Mouse (Mus musculus) neural tube, embryonic 12.5 days (tissue): ENCODE measurements at regions not wholly inside any gene's neighbourhood (a gene's known extent, or its start where the extent isn't known, plus 50 kb on each side); places are given as distances from the start of the nearest gene placed in this dataset.
"Not testable (repeated sequence)": the region's sequence is repeated elsewhere in the genome, so short reads cannot be mapped to it uniquely, and the experiment has no call there.

Experiments used
- ATAC-seq: fragments of 200-750 bp; cut with Nextera tagmentation; 2 replicates; pipeline ENCODE4 v1.8.0; 2017; ENCODE audit warnings: low read depth, mild to moderate bottlenecking, moderate TSS enrichment, moderate library complexity; ENCODE audit not compliant: low FRiP score
- H3K27ac ChIP-seq: fragments of 300-500 bp; sonication (generic); 2 replicates; pipeline ENCODE4 v1.5.1; 2016
- H3K27me3 ChIP-seq: fragments of 300-500 bp; sonication (generic); replicated peaks from 2 replicates; pipeline ENCODE4 v1.6.1; 2016; ENCODE audit warnings: mild to moderate bottlenecking
- H3K36me3 ChIP-seq: fragments of 300-500 bp; sonication (generic); 2 replicates; pipeline ENCODE4 v1.6.1; 2016; ENCODE audit warnings: mild to moderate bottlenecking
- H3K4me1 ChIP-seq: fragments of 300-500 bp; sonication (generic); 2 replicates; pipeline ENCODE4 v1.6.1; 2016
- H3K4me2 ChIP-seq: fragments of 300-500 bp; sonication (generic); replicated peaks from 2 replicates; pipeline ENCODE4 v1.6.1; 2016; ENCODE audit warnings: mild to moderate bottlenecking
- H3K4me3 ChIP-seq: fragments of 300-500 bp; sonication (generic); 2 replicates; pipeline ENCODE4 v1.5.1; 2016
- H3K9ac ChIP-seq: fragments of 300-500 bp; sonication (generic); 2 replicates; pipeline ENCODE4 v1.6.1; 2016; ENCODE audit warnings: mild to moderate bottlenecking
- H3K9me3 ChIP-seq: fragments of 300-500 bp; sonication (generic); 2 replicates; pipeline ENCODE4 v1.6.1; 2016; ENCODE audit warnings: mild to moderate bottlenecking
- WGBS: fragments of 180-500 bp; shearing (Covaris S2); methylation state at CpG from one replicate; pipeline ENCODE4 v1.1.7; 2016; 5-methylcytosine and 5-hydroxymethylcytosine counted together

DNA sequence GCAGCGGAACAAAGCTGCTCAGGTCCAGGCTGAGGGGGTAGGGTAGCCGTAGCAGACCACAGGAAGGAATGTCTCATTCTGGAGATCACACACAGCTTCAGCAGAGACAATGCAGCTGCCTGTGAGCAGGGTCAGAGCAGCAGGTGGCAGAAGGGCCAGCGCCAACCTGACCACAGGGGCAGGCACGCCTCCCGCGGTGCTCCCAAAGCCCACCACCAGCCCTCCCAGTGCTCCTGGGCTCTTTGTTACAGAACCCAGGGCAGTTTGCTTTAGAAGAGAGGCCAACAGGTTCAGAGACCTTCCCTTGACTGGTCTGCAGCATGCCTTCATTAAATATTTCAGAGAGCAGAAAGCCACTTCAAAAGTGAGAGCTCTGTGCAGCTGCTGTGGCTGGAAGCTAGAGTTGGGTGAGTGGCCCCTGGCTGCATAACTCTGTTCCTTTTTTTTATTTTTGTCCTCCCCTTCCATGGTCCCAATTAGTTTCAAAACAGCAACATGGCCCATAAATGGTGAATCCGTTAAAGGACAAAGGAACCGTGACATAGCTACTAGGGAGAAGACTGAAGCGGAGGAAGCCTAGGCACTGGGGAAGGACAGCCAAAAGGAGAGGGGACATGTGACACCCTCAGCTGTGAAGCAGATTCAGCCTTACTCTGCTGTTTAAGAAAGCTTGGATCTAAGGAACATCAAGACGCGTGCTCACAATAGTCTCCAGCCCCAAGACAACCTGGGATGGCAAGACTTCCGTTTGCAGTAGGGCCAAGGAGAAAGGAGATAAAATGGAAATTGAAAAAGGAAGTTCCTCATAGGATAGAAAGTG, 350.9 kb upstream of the Cdh5 start:
- ATAC-seq, result no peak
- WGBS, result 30% methylated on average over 12 of the region's 12 CpGs
- H3K4me2 ChIP-seq, result no peak overlapping the region
- no peaks in the 10 kb centered on the region for H3K36me3 ChIP-seq
- no peaks in the 10 kb centered on the region for H3K27me3 ChIP-seq
- H3K4me3 ChIP-seq, result no peak overlapping the region
- H3K9ac ChIP-seq, result no peak overlapping the region
- H3K27ac ChIP-seq, result no peak overlapping the region
- H3K4me1 ChIP-seq, result peaks cover 6% of the 10 kb centered on the region; the same call in 1 of the 2 replicates
- no peaks in the 10 kb centered on the region for H3K9me3 ChIP-seq

DNA sequence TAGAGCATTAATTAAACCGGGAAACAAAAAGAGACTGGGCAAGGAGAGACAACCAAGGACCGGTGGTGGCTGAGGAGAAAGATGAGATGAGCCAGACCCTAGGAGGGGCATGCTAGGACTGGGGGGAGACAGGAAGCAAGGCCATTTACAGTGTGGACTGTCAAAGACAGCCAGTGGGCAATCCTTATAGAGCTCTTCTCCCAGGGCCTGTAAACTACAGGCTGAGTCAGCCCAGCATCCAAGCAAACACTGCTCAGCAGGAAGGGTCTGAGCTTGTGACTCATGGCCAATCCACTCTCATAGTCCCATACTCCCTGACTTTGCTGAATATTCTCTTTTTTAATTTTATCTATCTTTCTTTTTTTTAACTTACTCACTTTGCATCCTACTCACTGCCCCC, 350.3 kb upstream of the Cdh5 start:
- no peak for ATAC-seq
- H3K9me3 ChIP-seq, result no peaks in the 10 kb centered on the region

DNA sequence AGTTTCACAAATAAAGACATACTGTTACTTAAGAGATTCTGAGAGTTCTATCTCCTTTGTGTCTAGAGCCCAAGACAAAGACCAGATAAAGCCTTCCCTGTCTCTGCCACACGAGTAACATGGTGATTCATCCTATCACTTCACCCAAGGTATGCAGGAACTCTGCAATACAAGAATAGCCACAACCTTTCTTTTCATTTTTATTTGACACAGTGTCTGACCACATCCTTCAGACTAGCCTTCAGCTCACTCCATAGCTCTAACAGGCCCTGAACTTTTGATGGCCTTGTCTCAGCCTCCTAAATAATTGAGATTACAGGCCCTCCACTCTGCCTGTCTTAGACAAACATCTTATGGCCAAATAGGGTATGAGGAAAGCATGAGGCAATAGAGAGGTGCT, 337.6 kb upstream of the Cdh5 start:
- Histone ChIP-seq H3K9me3 (no peaks in the 10 kb centered on the region; the same call in 1 of the 2 replicates), H3K27me3 (no peaks in the 10 kb centered on the region), H3K36me3 (no peaks in the 10 kb centered on the region), H3K4me3 (no peak overlapping the region), H3K9ac (no peak overlapping the region), H3K4me2 (no peak overlapping the region), H3K4me1 (no peaks in the 10 kb centered on the region), H3K27ac (no peak overlapping the region)
- WGBS, result 85% methylated on average over 1 of the region's 1 CpGs
- no peak for ATAC-seq

More for the DNA sequence above, 350.3 kb upstream of the Cdh5 start:
- 71% methylated on average over 2 of the region's 2 CpGs for WGBS
- H3K36me3 ChIP-seq, result no peaks in the 10 kb centered on the region
- no peak overlapping the region for H3K27ac ChIP-seq
- H3K4me2 ChIP-seq, result no peak overlapping the region
- H3K4me3 ChIP-seq, result no peak overlapping the region
- no peak overlapping the region for H3K9ac ChIP-seq
- no peaks in the 10 kb centered on the region for H3K27me3 ChIP-seq
- peaks cover 6% of the 10 kb centered on the region; the same call in 1 of the 2 replicates for H3K4me1 ChIP-seq

DNA sequence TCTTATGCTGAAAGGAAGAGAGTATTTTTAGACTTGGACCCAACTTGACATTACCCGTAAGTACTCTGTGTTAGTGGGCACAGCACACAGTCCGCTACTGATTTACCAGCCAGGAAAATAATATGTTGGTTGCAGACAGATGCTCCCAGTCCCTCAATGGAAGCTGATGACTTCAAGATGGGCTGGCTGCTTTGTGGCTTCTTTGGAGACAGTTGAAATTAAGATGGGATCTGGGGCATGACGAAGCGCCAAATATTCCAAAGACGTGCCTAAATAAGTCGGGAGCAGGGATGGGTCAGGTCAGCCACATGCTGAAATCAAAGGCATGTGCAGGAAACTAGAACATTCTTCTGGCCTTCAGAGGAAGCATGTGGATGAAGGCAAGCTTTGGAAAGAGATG, 321.8 kb upstream of the Cdh5 start:
- no peaks in the 10 kb centered on the region for H3K27me3 ChIP-seq
- H3K36me3 ChIP-seq, result no peaks in the 10 kb centered on the region
- H3K4me1 ChIP-seq, result no peaks in the 10 kb centered on the region
- no peak overlapping the region for H3K4me2 ChIP-seq
- WGBS, result 89% methylated on average over 6 of the region's 6 CpGs
- ATAC-seq, result no peak
- no peak overlapping the region for H3K9ac ChIP-seq
- no peaks in the 10 kb centered on the region for H3K9me3 ChIP-seq
- no peak overlapping the region for H3K27ac ChIP-seq
- H3K4me3 ChIP-seq, result no peak overlapping the region

DNA sequence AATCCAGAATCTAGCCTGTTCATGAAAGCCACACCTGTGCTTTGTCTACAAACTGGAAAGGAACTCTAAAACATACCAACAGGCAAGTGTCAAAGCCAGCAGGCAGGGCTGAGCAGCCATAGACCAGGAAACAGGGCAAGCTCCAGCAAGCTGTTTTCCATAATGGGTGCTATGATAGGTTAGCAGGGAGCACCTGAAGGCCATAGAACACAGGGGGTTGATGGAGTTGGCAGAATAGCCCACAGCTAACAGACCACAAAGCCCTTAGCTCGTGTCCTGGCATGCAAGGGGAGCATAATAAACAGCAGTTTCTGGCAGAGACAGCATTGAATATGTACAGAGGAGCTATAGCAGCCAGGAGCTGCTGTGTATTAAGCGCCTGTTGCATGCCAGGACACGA, 313.1 kb upstream of the Cdh5 start:
- 73% methylated on average over 3 of the region's 3 CpGs for WGBS
- no peak overlapping the region for H3K9ac ChIP-seq
- no peak overlapping the region for H3K4me3 ChIP-seq
- no peak for ATAC-seq
- no peak overlapping the region for H3K27ac ChIP-seq
- H3K27me3 ChIP-seq, result no peaks in the 10 kb centered on the region
- H3K9me3 ChIP-seq, result no peaks in the 10 kb centered on the region
- no peaks in the 10 kb centered on the region for H3K36me3 ChIP-seq
- no peak overlapping the region for H3K4me2 ChIP-seq
- H3K4me1 ChIP-seq, result no peaks in the 10 kb centered on the region

DNA sequence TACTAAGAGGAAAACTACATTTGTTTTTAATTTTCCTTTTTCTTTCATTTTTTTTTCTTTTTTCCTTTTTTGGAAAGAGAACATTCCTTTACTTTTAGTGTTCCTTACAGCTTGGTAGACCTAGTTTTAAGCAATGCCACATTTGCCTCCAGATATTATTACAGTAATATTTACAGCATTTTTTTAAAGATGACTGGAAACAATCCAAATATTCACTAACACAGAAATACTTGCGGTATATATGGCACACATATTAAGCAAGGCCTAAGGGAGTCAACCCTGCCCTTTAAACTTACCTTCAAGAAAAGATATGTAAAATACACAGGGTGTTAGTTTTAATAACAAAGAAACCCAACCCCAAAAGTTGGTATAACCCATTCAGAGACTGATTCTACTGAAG, 308.1 kb upstream of the Cdh5 start:
- WGBS, result 91% methylated on average over 1 of the region's 1 CpGs
- Histone ChIP-seq H3K9ac (no peak overlapping the region), H3K4me2 (no peak overlapping the region), H3K36me3 (no peaks in the 10 kb centered on the region), H3K4me1 (no peaks in the 10 kb centered on the region), H3K4me3 (no peak overlapping the region), H3K9me3 (no peaks in the 10 kb centered on the region), H3K27me3 (no peaks in the 10 kb centered on the region), H3K27ac (no peak overlapping the region)
- no peak for ATAC-seq

DNA sequence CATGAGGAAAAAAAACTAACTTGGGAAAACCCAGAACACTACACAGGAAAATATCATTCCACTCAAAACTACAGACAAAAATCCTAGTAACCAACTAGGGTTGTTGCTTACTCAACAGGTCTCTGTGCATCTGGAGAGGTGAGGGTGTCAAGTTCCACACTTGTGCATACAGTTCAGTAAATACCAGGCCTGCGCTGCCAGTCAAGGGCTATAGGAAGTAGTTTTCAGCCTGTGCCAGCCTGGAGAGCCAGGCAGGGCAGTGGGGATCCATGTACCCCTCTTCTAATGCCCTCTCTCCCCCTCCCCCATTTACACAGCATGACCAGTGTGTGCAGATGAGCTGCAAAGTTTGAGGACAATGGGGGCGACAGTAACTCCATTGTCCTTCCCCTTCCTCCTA, 302.8 kb upstream of the Cdh5 start:
- H3K4me1 ChIP-seq, H3K4me2 ChIP-seq, H3K27me3 ChIP-seq, H3K9ac ChIP-seq, H3K27ac ChIP-seq, H3K4me3 ChIP-seq, H3K9me3 ChIP-seq, H3K36me3 ChIP-seq, ATAC-seq: not testable (repeated sequence)
- 90% methylated on average over 2 of the region's 2 CpGs for WGBS

DNA sequence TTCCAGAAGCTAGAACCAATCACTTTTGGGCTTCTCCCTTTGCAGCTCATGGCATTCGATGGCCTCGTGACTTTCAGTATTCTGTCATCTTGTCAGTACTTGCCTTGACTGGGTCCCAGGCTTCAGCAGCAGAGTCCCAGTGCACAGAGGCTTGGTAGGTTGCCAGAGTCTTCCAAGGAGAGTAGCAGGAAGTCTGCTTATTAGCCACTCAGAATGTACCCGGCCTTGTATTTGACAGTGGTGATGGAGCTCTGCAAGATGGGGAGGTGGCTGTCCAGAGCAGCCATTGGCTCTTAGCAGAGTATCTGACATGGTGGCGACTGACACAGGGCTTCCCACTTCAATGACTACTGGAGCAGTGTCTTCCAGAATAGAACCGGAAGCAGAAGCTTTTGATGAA, 293.3 kb upstream of the Cdh5 start:
- Histone ChIP-seq H3K36me3 (no peaks in the 10 kb centered on the region), H3K4me3 (no peak overlapping the region), H3K27me3 (no peaks in the 10 kb centered on the region), H3K4me1 (no peaks in the 10 kb centered on the region), H3K4me2 (no peak overlapping the region), H3K9ac (no peak overlapping the region), H3K27ac (no peak overlapping the region), H3K9me3 (no peaks in the 10 kb centered on the region)
- no peak for ATAC-seq
- WGBS, result 80% methylated on average over 5 of the region's 5 CpGs

DNA sequence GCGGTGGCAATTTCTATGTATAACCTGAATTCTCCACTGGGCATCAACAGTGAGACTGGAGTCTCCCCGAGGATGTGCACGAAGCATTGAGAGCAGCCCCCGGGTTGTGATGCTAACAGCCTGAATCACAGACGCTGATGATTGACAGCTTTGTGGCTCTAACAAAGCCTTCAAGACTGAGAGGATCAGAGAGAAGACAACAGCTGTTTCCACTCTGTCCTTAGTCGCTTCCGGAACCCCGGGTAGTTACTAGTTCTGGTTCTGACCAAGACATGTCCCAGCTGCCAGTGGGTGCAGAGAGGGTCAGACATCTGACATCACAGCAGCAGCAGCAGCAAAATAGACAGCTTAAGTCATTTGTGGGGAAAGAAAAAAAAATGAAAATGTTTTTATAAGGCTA, 292.8 kb upstream of the Cdh5 start:
- no peak for ATAC-seq
- 74% methylated on average over 8 of the region's 8 CpGs for WGBS

DNA sequence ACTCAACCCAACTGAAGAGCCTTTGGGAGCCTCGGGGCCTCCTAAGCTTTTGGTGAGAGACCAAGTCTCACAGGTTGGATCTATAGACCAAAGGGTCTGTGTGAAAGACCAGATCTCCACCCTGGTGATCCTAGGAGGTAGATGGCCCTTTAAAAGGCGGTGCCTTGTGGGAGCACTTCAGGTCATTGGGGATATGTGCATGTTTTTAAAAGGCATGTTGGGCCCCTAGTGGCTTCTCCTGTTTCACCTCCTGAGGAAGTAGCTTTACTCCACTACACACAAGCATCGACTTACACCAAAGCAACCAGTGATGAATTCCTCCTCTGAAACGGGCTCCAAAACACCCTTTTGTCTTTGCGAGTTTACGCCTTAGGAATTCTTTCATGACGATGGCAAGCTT, 292.3 kb upstream of the Cdh5 start:
- ATAC-seq, result no peak
- 67% methylated on average over 7 of the region's 7 CpGs for WGBS
- Histone ChIP-seq H3K27me3 (no peaks in the 10 kb centered on the region), H3K9ac (no peak overlapping the region), H3K36me3 (no peaks in the 10 kb centered on the region), H3K4me1 (no peaks in the 10 kb centered on the region), H3K4me2 (no peak overlapping the region), H3K4me3 (no peak overlapping the region), H3K27ac (no peak overlapping the region), H3K9me3 (no peaks in the 10 kb centered on the region)

More for the DNA sequence above, 292.8 kb upstream of the Cdh5 start:
- Histone ChIP-seq H3K4me3 (no peak overlapping the region), H3K36me3 (no peaks in the 10 kb centered on the region), H3K9me3 (no peaks in the 10 kb centered on the region), H3K4me1 (no peaks in the 10 kb centered on the region), H3K27ac (no peak overlapping the region), H3K9ac (no peak overlapping the region), H3K27me3 (no peaks in the 10 kb centered on the region), H3K4me2 (no peak overlapping the region)

DNA sequence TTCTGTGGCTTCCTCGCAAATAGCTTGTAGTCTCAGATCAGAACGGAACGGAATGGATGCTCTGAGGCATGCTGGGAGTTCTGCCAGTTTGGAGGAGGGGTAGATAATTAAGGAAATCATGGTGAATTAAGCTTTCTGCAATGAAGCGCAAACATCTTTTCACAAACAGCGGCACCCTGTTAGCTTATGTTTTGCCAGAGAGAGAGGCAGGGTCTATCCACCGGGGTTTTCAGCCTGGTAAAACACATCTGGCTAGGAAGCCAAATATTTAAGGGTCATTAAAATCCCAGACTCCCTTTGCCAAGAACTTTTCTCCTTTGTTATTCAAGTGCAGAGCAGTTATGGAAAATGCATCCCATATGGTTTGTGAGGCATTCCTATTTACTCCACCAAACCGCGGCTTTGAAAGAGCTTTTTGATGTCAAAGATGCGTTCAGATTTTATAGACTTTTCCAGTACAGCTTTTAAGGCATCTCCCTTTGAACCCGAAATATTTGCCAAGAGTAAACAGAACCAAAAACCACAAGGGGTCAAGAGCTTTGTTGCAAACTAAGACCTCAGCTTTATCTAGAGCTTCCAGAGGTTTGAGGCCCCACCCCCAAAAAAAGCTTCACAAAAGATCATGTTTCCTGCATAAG, 287.4 kb upstream of the Cdh5 start:
- Histone ChIP-seq H3K9me3 (no peaks in the 10 kb centered on the region), H3K9ac (no peak overlapping the region), H3K4me2 (no peak overlapping the region), H3K27me3 (no peaks in the 10 kb centered on the region), H3K4me3 (no peak overlapping the region), H3K36me3 (no peaks in the 10 kb centered on the region), H3K4me1 (no peaks in the 10 kb centered on the region; the same call in 1 of the 2 replicates), H3K27ac (no peak overlapping the region)
- 63% methylated on average over 10 of the region's 10 CpGs for WGBS
- ATAC-seq, result no peak

DNA sequence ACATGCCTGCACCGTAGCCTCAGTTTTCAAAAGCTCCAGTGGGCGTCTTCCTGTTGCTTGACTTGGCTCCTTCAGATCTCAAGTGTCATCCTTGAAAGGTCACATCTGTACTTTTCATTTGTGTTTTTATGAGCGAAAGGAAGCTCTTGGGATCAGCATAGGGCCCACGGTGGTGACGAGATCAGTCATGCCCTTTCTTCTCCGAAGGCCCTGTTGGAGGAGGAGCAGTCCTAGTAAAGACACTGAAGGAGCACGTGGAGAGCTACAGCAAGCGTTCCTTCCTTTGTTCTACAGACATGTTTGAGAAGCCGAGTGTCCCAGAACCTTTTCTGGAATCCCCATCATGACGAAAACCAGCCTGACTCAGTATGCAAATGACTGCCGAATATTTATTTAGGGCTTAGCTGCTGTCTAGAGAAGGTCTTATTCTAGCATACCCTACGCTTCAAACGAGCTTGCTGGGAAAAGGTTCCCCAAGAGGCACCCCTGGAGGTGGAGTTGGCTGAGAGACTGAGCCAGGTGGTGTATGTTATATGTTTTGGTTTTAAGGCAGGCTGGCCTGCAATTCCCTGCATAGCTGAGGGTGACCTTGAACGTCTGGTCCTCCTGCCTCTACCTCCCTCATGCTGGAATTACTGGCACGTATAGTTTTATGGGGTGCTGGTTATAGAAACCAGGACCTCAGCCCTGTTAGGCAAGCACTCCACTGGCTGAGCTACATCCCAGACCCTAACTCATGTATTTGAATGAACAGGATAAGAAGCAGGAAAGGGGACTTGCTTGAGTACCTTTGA, 285.1 kb upstream of the Cdh5 start:
- ATAC-seq, result no peak
- Histone ChIP-seq H3K4me2 (no peak overlapping the region), H3K9ac (no peak overlapping the region), H3K4me3 (no peak overlapping the region), H3K36me3 (no peaks in the 10 kb centered on the region), H3K4me1 (no peaks in the 10 kb centered on the region; the same call in 1 of the 2 replicates), H3K27ac (no peak overlapping the region), H3K9me3 (no peaks in the 10 kb centered on the region), H3K27me3 (no peaks in the 10 kb centered on the region)
- WGBS, result 76% methylated on average over 15 of the region's 15 CpGs
